Mouse (Mus musculus): ENCODE results near the gene Adcy9. TPM values are rescaled to one million over a fixed set of nuclear protein-coding genes. Genes with fewer than 3 reads are reported as not detected.
"Not testable (repeated sequence)": the region's sequence is repeated elsewhere in the genome, so short reads cannot be mapped to it uniquely, and the experiment has no call there.

Gene Adcy9
- total and polyA plus RNA-seq, 2 experiments = 15.0 to 23.0 TPM

GRCm38 (mm10) chr16:4267453-4267852 lies 152.8 kb downstream of the Adcy9 start:
- no peak overlapping the region for H3K27ac ChIP-seq (replicated peaks; ENCODE audit: insufficient read depth, low read depth, low read length)
- H3K4me3 ChIP-seq (ENCODE audit: insufficient read depth, low read depth, low read length) = no peak overlapping the region
- no peak for DNase-seq (ENCODE audit: extremely low read depth, low read depth, low spot score)
- no peak overlapping the region for H3K9ac ChIP-seq (ENCODE audit: low read depth, low read length)
- 60% methylated on average over 9 of the region's 9 CpGs for WGBS
- H3K79me2 ChIP-seq (ENCODE audit: control insufficient read depth, insufficient read depth, low read length) = no peaks in the 10 kb centered on the region
- TF ChIP-seq CTCF (IDR thresholded peaks at IDR 0.05; ENCODE audit: low read depth, low read length) (no peak), POLR2A (IDR thresholded peaks at IDR 0.05; ENCODE audit: extremely low read depth, insufficient read depth, low read length) (no peak)
- H3K36me3 ChIP-seq (ENCODE audit: control insufficient read depth, insufficient read depth, low read length) = no peaks in the 10 kb centered on the region
- no peaks in the 10 kb centered on the region for H3K4me1 ChIP-seq (ENCODE audit: control insufficient read depth, insufficient read depth, low read length)
- no peaks in the 10 kb centered on the region for H3K27me3 ChIP-seq (ENCODE audit: control insufficient read depth, insufficient read depth, low read length)

DNA sequence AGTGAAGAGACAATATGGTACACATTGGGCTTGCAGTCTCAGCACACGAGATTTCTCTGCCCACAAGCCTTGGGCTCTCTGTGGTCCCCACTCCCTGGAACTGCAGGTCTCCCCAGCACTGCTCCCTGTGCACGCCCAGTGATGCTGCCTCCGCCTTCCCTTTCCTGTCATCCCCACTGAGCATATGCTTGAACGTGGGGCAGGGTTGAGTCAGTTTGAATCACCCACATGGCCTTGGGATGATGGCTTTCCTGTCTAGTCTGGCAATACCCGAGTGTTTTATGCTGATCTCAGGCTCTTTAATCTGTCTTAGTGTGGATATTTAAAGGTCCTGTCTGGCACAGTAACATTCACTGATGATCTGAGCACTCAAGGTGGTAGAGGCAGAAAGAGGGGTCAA lies 154.9 kb downstream of the Adcy9 start:
- H3K36me3 ChIP-seq (ENCODE audit: control insufficient read depth, insufficient read depth, low read length) = no peaks in the 10 kb centered on the region
- no peak for DNase-seq (ENCODE audit: extremely low read depth, low read depth, low spot score)
- whole genome bisulfite sequencing = 61% methylated on average over 5 of the region's 5 CpGs
- no peaks in the 10 kb centered on the region for H3K79me2 ChIP-seq (ENCODE audit: control insufficient read depth, insufficient read depth, low read length)
- H3K9ac ChIP-seq (ENCODE audit: low read depth, low read length) = no peak overlapping the region
- no peak overlapping the region for H3K27ac ChIP-seq (replicated peaks; ENCODE audit: insufficient read depth, low read depth, low read length)
- no peaks in the 10 kb centered on the region for H3K4me1 ChIP-seq (ENCODE audit: control insufficient read depth, insufficient read depth, low read length)
- TF ChIP-seq CTCF (IDR thresholded peaks at IDR 0.05; ENCODE audit: low read depth, low read length) = no peak
- no peak for TF ChIP-seq POLR2A (IDR thresholded peaks at IDR 0.05; ENCODE audit: extremely low read depth, insufficient read depth, low read length)
- H3K4me3 ChIP-seq (ENCODE audit: insufficient read depth, low read depth, low read length) = no peak overlapping the region
- H3K27me3 ChIP-seq (ENCODE audit: control insufficient read depth, insufficient read depth, low read length) = no peaks in the 10 kb centered on the region

GRCm38 (mm10) chr16:4263486-4263885 lies 156.8 kb downstream of the Adcy9 start:
- H3K36me3 ChIP-seq (ENCODE audit: control insufficient read depth, insufficient read depth, low read length) = no peaks in the 10 kb centered on the region
- H3K27me3 ChIP-seq (ENCODE audit: control insufficient read depth, insufficient read depth, low read length) = no peaks in the 10 kb centered on the region
- no peak overlapping the region for H3K9ac ChIP-seq (ENCODE audit: low read depth, low read length)
- DNase-seq (ENCODE audit: extremely low read depth, low read depth, low spot score) = no peak
- TF ChIP-seq CTCF (IDR thresholded peaks at IDR 0.05; ENCODE audit: low read depth, low read length) = no peak
- no peak for TF ChIP-seq POLR2A (IDR thresholded peaks at IDR 0.05; ENCODE audit: extremely low read depth, insufficient read depth, low read length)
- no peaks in the 10 kb centered on the region for H3K79me2 ChIP-seq (ENCODE audit: control insufficient read depth, insufficient read depth, low read length)
- no peaks in the 10 kb centered on the region for H3K4me1 ChIP-seq (ENCODE audit: control insufficient read depth, insufficient read depth, low read length)
- H3K27ac ChIP-seq (replicated peaks; ENCODE audit: insufficient read depth, low read depth, low read length) = no peak overlapping the region
- WGBS = 69% methylated on average over 3 of the region's 3 CpGs
- H3K4me3 ChIP-seq (ENCODE audit: insufficient read depth, low read depth, low read length) = no peak overlapping the region

DNA sequence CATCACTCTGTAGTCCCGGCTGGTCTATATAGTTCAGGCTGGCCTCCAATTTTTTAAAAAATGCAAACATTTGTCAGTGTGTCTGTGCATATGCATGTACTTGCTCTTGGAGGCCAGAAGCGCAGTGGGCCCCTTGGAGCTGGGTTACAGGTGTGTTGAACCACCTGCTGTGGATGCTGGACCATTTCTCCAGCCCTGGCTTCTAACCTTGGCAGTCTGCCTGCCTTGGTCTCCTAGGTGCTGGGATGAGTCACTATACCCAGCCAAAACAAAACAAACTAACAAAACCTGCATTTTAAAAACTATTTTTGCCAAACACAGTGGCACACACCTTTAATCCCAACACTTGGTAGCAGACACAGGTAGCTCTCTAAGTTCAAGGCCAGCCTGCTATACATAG lies 162.8 kb downstream of the Adcy9 start:
- DNase-seq (ENCODE audit: extremely low read depth, low read depth, low spot score) = no peak
- Histone ChIP-seq H3K9ac (ENCODE audit: low read depth, low read length) (no peak overlapping the region), H3K4me1 (ENCODE audit: control insufficient read depth, insufficient read depth, low read length) (no peaks in the 10 kb centered on the region), H3K4me3 (ENCODE audit: insufficient read depth, low read depth, low read length) (no peak overlapping the region), H3K79me2 (ENCODE audit: control insufficient read depth, insufficient read depth, low read length) (no peaks in the 10 kb centered on the region), H3K36me3 (ENCODE audit: control insufficient read depth, insufficient read depth, low read length) (no peaks in the 10 kb centered on the region), H3K27me3 (ENCODE audit: control insufficient read depth, insufficient read depth, low read length) (no peaks in the 10 kb centered on the region), H3K27ac (replicated peaks; ENCODE audit: insufficient read depth, low read depth, low read length) (no peak overlapping the region)
- TF ChIP-seq CTCF (IDR thresholded peaks at IDR 0.05; ENCODE audit: low read depth, low read length) (no peak), POLR2A (IDR thresholded peaks at IDR 0.05; ENCODE audit: extremely low read depth, insufficient read depth, low read length) (no peak)
- WGBS = 92% methylated on average over 2 of the region's 2 CpGs

GRCm38 (mm10) chr16:4248791-4249190 lies 171.5 kb downstream of the Adcy9 start:
- Histone ChIP-seq H3K4me3 (ENCODE audit: insufficient read depth, low read depth, low read length) (no peak overlapping the region), H3K27ac (replicated peaks; ENCODE audit: insufficient read depth, low read depth, low read length) (no peak overlapping the region), H3K27me3 (ENCODE audit: control insufficient read depth, insufficient read depth, low read length) (no peaks in the 10 kb centered on the region), H3K36me3 (ENCODE audit: control insufficient read depth, insufficient read depth, low read length) (no peaks in the 10 kb centered on the region), H3K79me2 (ENCODE audit: control insufficient read depth, insufficient read depth, low read length) (no peaks in the 10 kb centered on the region), H3K4me1 (ENCODE audit: control insufficient read depth, insufficient read depth, low read length) (no peaks in the 10 kb centered on the region), H3K9ac (ENCODE audit: low read depth, low read length) (no peak overlapping the region)
- TF ChIP-seq POLR2A (IDR thresholded peaks at IDR 0.05; ENCODE audit: extremely low read depth, insufficient read depth, low read length) (no peak), CTCF (IDR thresholded peaks at IDR 0.05; ENCODE audit: low read depth, low read length) (no peak)
- no peak for DNase-seq (ENCODE audit: extremely low read depth, low read depth, low spot score)
- WGBS = 89% methylated on average over 3 of the region's 3 CpGs

- not testable (repeated sequence) for H3K27me3 ChIP-seq (ENCODE audit: control insufficient read depth, insufficient read depth, low read length)
Observed at GRCm38 (mm10) chr16:4245241-4245640, 175.1 kb downstream of the Adcy9 start.

More at GRCm38 (mm10) chr16:4245241-4245640, 175.1 kb downstream of the Adcy9 start:
- H3K79me2 ChIP-seq (ENCODE audit: control insufficient read depth, insufficient read depth, low read length); H3K4me3 ChIP-seq (ENCODE audit: insufficient read depth, low read depth, low read length); H3K9ac ChIP-seq (ENCODE audit: low read depth, low read length); H3K27ac ChIP-seq (replicated peaks; ENCODE audit: insufficient read depth, low read depth, low read length); H3K4me1 ChIP-seq (ENCODE audit: control insufficient read depth, insufficient read depth, low read length); DNase-seq (ENCODE audit: extremely low read depth, low read depth, low spot score); H3K36me3 ChIP-seq (ENCODE audit: control insufficient read depth, insufficient read depth, low read length): not testable (repeated sequence)
- WGBS = 83% methylated on average over 1 of the region's 1 CpGs

Other genes with a start within 250 kb of the Adcy9 start
- 10.1 and 15.2 TPM in 2 replicates for gene Crebbp, start 206.5 kb downstream of the Adcy9 start, total RNA-seq (2014; rRNA removed)
- 7.0 and 8.4 TPM in 2 replicates for gene Crebbp, start 206.5 kb downstream of the Adcy9 start, polyA plus RNA-seq (2012; rRNA removed)
- 2.1 and 2.7 TPM in 2 replicates for gene Srl, start 121.3 kb upstream of the Adcy9 start, total RNA-seq (2014; rRNA removed)
- 0.50 and 0.66 TPM in 2 replicates for gene Srl, start 121.3 kb upstream of the Adcy9 start, polyA plus RNA-seq (2012; rRNA removed)
- 3.2 and 3.8 TPM in 2 replicates for gene Tfap4, start 139.4 kb upstream of the Adcy9 start, total RNA-seq (2014; rRNA removed)
- 2.5 and 2.8 TPM in 2 replicates for gene Tfap4, start 139.4 kb upstream of the Adcy9 start, polyA plus RNA-seq (2012; rRNA removed)
- gene Glis2, start 174.2 kb upstream of the Adcy9 start, total RNA-seq (2014; rRNA removed) = 0.47 and 0.55 TPM in 2 replicates
- 1.7 and 2.5 TPM in 2 replicates for gene Glis2, start 174.2 kb upstream of the Adcy9 start, polyA plus RNA-seq (2012; rRNA removed)
- 36.8 and 41.7 TPM in 2 replicates for gene Pam16, start 204.5 kb upstream of the Adcy9 start, total RNA-seq (2014; rRNA removed)
- 10.8 and 13.5 TPM in 2 replicates for gene Pam16, start 204.5 kb upstream of the Adcy9 start, polyA plus RNA-seq (2012; rRNA removed)
- 4.0 and 5.1 TPM in 2 replicates for gene Vasn, start 219.4 kb upstream of the Adcy9 start, total RNA-seq (2014; rRNA removed)
- gene Vasn, start 219.4 kb upstream of the Adcy9 start, polyA plus RNA-seq (2012; rRNA removed) = 12.6 and 18.0 TPM in 2 replicates
- gene Dnaja3, start 219.5 kb upstream of the Adcy9 start, total RNA-seq (2014; rRNA removed) = 76.3 and 81.0 TPM in 2 replicates
- gene Dnaja3, start 219.5 kb upstream of the Adcy9 start, polyA plus RNA-seq (2012; rRNA removed) = 37.7 and 43.1 TPM in 2 replicates